Mouse (Mus musculus) heart, embryonic 10.5 days (tissue): ENCODE results near the gene Gm45234. TPM values are rescaled to one million over a fixed set of nuclear protein-coding genes. Genes with fewer than 3 reads are reported as not detected.
A peak's percentile ranks its signal among the peaks of the same experiment; 100 is the strongest.

ENCODE experiments used
- DNase-seq: peaks from one replicate; pipeline ENCODE4 v3.0.0-alpha.2; 2017; ENCODE audit warnings: low spot score
- H3K27ac ChIP-seq: fragments of 300-500 bp; sonication (generic); 2 replicates; pipeline ENCODE4 v1.5.1; 2016; ENCODE audit warnings: mild to moderate bottlenecking
- H3K27me3 ChIP-seq: fragments of 300-500 bp; sonication (generic); 2 replicates; pipeline ENCODE4 v1.6.1; 2016; ENCODE audit warnings: mild to moderate bottlenecking; ENCODE audit not compliant: poor library complexity, insufficient read depth, severe bottlenecking
- H3K36me3 ChIP-seq: fragments of 300-500 bp; sonication (generic); 2 replicates; pipeline ENCODE4 v1.6.1; 2016; ENCODE audit warnings: mild to moderate bottlenecking, moderate library complexity
- H3K4me1 ChIP-seq: fragments of 300-500 bp; sonication (generic); 2 replicates; pipeline ENCODE4 v1.6.1; 2016; ENCODE audit warnings: mild to moderate bottlenecking
- H3K4me3 ChIP-seq: fragments of 300-500 bp; sonication (generic); 2 replicates; pipeline ENCODE4 v1.5.1; 2016; ENCODE audit warnings: mild to moderate bottlenecking, moderate library complexity
- H3K9me3 ChIP-seq: fragments of 300-500 bp; sonication (generic); 2 replicates; pipeline ENCODE4 v1.6.1; 2016; ENCODE audit warnings: mild to moderate bottlenecking, moderate library complexity
- WGBS: fragments of 180-500 bp; shearing (Covaris S2); methylation state at CpG from one replicate; pipeline ENCODE4 v1.1.7; 2016; 5-methylcytosine and 5-hydroxymethylcytosine counted together
- polyA plus RNA-seq: library from polyadenylated mRNA; unstranded; fragments of >200 nt; fragmentation: Nextera tagmentation; extraction: Ambion mirVana; gene quantifications from 2 replicates; pipeline ENCODE4 v1.2.1, GENCODE M21; 2016

Gm45234 gene
- polyA plus RNA-seq, 1 experiment from 2014 or later: not detected

DNA sequence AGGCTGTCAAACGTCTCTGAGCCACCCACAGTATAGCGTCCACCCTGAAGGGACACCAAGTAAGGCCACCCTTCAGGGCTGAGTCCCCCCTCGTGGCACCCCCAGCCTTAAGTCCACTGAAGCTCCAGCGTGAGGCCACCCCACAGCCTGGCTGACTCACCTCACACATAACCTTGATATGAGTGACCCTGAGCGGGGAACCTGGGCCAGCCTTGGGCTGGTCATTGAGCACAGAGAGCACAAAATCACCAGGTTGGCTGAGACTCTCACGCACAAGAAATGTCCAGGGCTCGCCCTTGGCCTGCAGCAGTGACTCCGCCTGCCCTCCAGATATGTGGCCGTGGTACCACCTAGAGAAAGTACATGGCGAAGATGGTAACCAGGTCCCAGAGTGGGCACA lies 27.2 kb downstream of the Gm45234 start:
- Histone ChIP-seq H3K27ac (no peak overlapping the region), H3K36me3 (no peaks in the 10 kb centered on the region), H3K4me1 (peaks cover 14% of the 10 kb centered on the region), H3K4me3 (no peak overlapping the region), H3K27me3 (peaks cover 8% of the 10 kb centered on the region; the same call in 1 of the 2 replicates), H3K9me3 (no peaks in the 10 kb centered on the region)
- 84% methylated on average over 10 of the region's 10 CpGs for WGBS
- DNase-seq: no peak

DNA sequence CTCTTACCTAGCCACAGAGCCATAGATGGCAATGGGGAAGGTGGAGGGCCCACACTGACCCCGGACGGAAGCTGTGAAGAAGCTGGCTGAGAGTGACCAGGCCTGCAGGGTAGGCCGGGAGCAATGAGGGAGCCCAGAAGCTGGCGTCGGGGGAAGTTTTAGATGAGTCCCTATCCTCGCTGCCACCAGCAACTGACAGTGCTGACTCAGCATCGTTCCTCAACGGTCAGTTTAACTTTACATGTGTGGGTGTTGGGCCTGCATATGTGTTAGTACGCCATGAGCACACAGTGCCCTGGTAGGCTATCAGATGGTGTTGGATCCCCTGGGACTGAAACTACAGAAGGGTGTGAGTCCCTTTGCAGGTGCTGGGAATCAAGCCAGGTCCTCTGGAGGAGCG lies 31.3 kb downstream of the Gm45234 start:
- H3K27ac ChIP-seq: no peak overlapping the region
- no peaks in the 10 kb centered on the region for H3K9me3 ChIP-seq
- H3K36me3 ChIP-seq: no peaks in the 10 kb centered on the region
- H3K4me3 ChIP-seq: no peak overlapping the region
- DNase-seq: no peak
- peaks cover 17% of the 10 kb centered on the region for H3K4me1 ChIP-seq
- H3K27me3 ChIP-seq: no peaks in the 10 kb centered on the region
- WGBS: 85% methylated on average over 10 of the region's 10 CpGs

DNA sequence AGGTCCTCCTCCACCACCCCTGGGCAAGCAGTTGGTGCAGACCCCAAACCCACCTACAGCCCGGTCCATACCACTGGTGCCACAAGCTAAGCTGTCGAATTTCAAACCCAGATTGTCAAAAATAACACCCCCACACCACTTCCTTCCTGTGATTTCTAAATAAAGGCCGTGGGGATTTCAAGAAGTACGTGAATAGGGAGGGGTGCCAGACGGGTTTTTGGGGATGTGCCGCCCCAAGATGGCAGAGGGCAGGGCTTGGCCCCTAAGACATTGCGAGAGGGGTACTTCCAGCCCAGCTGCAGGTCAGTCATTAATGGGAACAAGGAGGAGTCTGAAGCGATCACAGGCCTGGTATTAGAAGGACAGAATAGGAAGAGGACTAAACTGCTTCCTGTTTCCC lies 32.3 kb downstream of the Gm45234 start:
- 80% methylated on average over 8 of the region's 8 CpGs for WGBS
- no peaks in the 10 kb centered on the region for H3K9me3 ChIP-seq
- H3K4me3 ChIP-seq: no peak overlapping the region
- no peaks in the 10 kb centered on the region for H3K36me3 ChIP-seq
- DNase-seq: no peak
- no peaks in the 10 kb centered on the region for H3K27me3 ChIP-seq
- peaks cover 26% of the 10 kb centered on the region for H3K4me1 ChIP-seq
- H3K27ac ChIP-seq: no peak overlapping the region

DNA sequence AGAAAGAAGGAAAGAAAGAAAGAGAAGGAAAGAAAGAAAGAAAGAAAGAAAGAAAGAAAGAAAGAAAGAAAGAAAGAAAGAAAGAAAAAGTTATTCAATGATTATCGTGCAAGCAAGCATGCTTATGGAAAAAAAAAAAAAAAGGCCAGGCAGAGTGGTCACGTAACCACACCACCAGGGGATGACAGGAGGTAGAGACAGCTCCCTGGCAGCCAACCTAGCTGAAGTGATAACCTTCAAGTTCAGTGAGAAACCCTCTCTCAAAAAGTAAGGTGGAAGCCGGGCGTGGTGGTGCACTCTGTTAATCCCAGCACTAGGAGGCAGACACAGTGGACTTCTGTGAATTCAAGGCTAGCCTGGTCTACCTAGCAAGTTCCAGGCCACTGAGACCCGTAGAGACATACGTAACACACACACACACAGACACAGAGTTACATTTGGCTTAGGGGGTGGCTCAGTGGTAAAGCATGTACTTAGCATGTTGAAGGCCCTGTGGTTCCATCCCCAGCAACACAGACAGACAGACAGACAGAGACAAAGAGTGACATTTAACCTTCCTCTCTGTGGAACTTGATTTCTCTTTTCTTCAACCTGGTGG lies 32.8 kb downstream of the Gm45234 start:
- no peak overlapping the region for H3K4me3 ChIP-seq
- no peak for DNase-seq
- H3K36me3 ChIP-seq: no peaks in the 10 kb centered on the region
- H3K27me3 ChIP-seq: no peaks in the 10 kb centered on the region
- 77% methylated on average over 6 of the region's 6 CpGs for WGBS
- H3K4me1 ChIP-seq: peaks cover 31% of the 10 kb centered on the region
- H3K27ac ChIP-seq: no peak overlapping the region
- H3K9me3 ChIP-seq: no peaks in the 10 kb centered on the region

DNA sequence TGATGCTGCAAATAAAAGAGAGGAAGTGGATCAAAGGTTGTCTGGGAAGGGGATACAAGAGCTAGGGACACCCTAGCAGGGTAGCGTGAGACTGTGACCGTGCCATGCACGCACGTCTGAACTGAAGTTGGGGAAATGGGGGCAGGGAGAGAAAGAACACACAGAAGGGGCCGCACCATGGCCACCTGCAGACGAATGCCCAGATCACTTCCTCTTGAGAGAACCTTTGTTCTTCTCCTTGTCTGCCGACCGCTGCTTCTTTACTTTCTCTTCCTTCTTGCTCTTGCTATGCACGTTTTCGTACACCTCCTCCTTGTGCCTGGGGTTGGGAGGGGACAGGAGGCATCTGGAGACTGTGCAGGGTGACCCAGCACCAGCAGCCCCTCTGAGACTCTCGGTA lies 34.9 kb downstream of the Gm45234 start:
- peak overlapping the region; percentile 10; the same call in 1 of the 2 replicates for H3K27ac ChIP-seq
- no peaks in the 10 kb centered on the region for H3K9me3 ChIP-seq
- no peaks in the 10 kb centered on the region for H3K27me3 ChIP-seq
- H3K4me3 ChIP-seq: no peak overlapping the region
- no peak for DNase-seq
- H3K4me1 ChIP-seq: peaks cover 35% of the 10 kb centered on the region
- WGBS: 75% methylated on average over 11 of the region's 11 CpGs
- peaks cover 21% of the 10 kb centered on the region for H3K36me3 ChIP-seq

DNA sequence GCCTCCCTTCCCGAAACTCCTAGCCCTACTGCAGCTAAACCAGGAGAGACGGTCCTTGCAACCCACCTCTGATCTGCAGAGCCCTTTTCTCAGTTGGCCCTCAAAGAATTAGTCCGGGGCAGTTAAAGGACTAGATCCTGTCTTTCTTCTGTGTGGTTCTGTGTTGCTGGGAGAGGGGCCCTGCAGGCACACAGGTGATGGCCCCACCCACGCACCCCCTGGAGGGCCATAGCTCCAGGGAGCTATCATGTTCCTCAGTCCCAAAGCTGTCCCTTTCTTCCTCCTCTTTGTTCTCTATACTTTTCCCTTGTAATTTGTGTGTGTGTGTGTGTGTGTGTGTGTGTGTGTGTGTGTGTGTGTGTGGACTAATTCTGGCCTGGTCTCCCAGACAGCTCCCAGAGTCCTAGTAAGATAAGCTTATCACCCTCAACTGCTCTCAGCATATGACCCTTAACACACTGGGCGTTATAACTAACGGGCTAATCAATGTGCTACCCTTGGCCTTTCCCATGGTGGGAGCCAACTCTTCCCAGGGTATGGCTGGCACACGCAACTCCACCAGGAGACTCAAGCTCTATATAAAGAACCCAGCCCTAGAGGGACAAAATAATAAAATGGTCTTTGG lies 36.4 kb downstream of the Gm45234 start:
- 52% methylated on average over 7 of the region's 7 CpGs for WGBS
- Histone ChIP-seq H3K27ac (peak overlapping the region; percentile 78), H3K27me3 (no peaks in the 10 kb centered on the region), H3K4me3 (no peak overlapping the region; the same call in 1 of the 2 replicates), H3K36me3 (peaks cover 35% of the 10 kb centered on the region), H3K4me1 (peaks cover 35% of the 10 kb centered on the region), H3K9me3 (no peaks in the 10 kb centered on the region)
- DNase-seq: no peak

DNA sequence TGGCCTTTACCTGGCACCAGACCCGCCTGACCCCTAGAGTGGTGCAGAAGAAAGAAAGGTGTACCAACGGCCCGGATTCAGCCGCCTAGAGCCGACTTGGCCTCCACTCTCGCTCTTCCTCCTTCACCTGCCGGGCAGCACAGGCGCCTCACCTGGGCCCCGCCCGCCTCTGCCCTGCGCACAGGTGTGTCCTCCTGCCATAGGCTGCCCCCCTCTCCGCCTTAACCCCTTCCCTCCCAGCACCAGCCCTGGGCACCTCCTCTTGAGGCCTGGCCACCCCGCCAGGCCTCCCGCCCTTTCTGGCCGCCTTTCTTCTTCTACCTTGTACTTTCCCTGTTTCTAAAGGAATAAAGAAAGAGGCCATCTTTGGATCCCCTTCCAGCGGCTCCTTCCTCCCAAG lies 37.1 kb downstream of the Gm45234 start:
- WGBS: 58% methylated on average over 16 of the region's 16 CpGs
- Histone ChIP-seq H3K27me3 (no peaks in the 10 kb centered on the region), H3K9me3 (no peaks in the 10 kb centered on the region), H3K27ac (peak overlapping the region; percentile 78), H3K4me1 (peaks cover 41% of the 10 kb centered on the region), H3K36me3 (peaks cover 43% of the 10 kb centered on the region), H3K4me3 (peak overlapping the region; percentile 28)
- DNase-seq: no peak

DNA sequence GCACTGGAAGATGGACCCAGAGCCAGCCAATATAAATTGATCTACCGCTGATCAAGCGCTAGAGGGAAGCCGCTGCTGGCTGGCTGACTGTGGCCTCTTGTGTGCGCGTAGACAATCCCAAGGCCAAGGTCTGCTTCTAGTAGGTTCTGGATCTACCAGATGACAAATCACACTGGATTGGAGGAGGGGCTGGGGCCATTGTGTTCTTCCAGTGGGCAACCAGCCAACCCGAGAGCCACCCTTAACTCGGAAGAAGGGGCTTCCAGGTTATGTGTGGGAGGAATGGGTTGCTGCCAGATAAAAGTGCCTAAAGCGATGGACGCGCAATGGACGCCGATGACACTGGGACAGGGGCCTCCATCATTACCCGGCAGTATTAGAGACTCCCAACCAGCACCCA lies 37.9 kb downstream of the Gm45234 start:
- no peak for DNase-seq
- no peaks in the 10 kb centered on the region for H3K27me3 ChIP-seq
- peaks cover 48% of the 10 kb centered on the region for H3K4me1 ChIP-seq
- WGBS: 67% methylated on average over 13 of the region's 13 CpGs
- peak overlapping the region; percentile 28 for H3K4me3 ChIP-seq
- peaks cover 43% of the 10 kb centered on the region for H3K36me3 ChIP-seq
- H3K9me3 ChIP-seq: no peaks in the 10 kb centered on the region
- H3K27ac ChIP-seq: peak overlapping the region; percentile 78; the same call in 1 of the 2 replicates

DNA sequence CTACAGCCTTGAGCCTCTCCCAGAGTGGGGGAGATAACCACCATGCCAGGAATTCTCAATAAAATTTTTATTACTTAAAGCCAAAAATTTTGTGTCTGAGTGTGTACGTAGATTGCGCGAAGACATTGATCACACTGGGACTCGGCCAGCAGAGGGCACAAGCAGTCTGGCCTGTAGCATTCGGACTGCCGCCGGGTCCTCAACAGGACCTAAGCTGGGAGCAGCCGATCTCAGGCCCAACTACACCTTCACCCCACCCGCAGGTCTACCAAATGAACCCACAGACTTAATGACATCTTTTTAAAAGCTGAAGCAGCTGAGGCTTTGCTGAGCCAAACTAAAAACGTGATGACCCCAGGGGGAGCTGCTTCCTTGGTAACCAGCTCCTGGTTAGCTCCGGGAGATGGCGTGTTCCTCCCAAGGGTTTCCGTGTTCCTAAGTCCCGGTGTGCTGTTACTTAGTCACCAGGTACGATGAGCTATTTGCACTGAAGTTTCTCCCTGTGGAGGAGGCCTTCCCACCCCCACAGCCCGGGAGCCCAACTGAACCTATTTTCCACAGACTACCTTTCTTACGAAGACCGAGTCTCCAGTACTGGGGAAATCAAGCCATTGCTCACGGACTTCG lies 38.8 kb downstream of the Gm45234 start:
- 69% methylated on average over 20 of the region's 20 CpGs for WGBS
- Histone ChIP-seq H3K4me3 (no peak overlapping the region), H3K27ac (no peak overlapping the region)

DNA sequence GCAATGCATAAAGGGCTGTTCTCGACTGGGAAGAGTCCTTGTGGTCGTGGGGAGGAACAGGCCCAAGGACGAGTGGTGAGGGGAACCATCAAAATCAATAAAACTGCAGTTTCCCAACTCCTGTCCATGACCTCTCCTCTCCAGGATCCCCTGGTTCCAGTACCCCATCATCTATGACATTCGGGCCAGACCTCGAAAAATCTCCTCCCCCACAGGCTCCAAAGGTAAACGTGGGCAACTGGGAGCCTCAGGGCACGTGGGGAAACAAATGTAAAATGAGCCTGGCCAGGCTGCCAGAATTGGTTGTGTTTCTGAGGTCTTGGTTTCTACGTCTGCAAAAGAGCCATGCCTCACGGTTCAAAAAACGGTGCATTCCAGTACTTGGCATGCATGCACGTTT lies 42.9 kb downstream of the Gm45234 start:
- Histone ChIP-seq H3K36me3 (peaks cover 68% of the 10 kb centered on the region), H3K4me1 (peaks cover 27% of the 10 kb centered on the region), H3K9me3 (no peaks in the 10 kb centered on the region), H3K27me3 (no peaks in the 10 kb centered on the region), H3K27ac (peak overlapping the region; percentile 96), H3K4me3 (peak overlapping the region; percentile 97)
- no peak for DNase-seq
- 17% methylated on average over 11 of the region's 11 CpGs for WGBS

More for the DNA sequence above, 38.8 kb downstream of the Gm45234 start:
- no peaks in the 10 kb centered on the region for H3K27me3 ChIP-seq
- peaks cover 43% of the 10 kb centered on the region for H3K36me3 ChIP-seq
- no peaks in the 10 kb centered on the region for H3K9me3 ChIP-seq
- peaks cover 50% of the 10 kb centered on the region for H3K4me1 ChIP-seq
- no peak for DNase-seq

DNA sequence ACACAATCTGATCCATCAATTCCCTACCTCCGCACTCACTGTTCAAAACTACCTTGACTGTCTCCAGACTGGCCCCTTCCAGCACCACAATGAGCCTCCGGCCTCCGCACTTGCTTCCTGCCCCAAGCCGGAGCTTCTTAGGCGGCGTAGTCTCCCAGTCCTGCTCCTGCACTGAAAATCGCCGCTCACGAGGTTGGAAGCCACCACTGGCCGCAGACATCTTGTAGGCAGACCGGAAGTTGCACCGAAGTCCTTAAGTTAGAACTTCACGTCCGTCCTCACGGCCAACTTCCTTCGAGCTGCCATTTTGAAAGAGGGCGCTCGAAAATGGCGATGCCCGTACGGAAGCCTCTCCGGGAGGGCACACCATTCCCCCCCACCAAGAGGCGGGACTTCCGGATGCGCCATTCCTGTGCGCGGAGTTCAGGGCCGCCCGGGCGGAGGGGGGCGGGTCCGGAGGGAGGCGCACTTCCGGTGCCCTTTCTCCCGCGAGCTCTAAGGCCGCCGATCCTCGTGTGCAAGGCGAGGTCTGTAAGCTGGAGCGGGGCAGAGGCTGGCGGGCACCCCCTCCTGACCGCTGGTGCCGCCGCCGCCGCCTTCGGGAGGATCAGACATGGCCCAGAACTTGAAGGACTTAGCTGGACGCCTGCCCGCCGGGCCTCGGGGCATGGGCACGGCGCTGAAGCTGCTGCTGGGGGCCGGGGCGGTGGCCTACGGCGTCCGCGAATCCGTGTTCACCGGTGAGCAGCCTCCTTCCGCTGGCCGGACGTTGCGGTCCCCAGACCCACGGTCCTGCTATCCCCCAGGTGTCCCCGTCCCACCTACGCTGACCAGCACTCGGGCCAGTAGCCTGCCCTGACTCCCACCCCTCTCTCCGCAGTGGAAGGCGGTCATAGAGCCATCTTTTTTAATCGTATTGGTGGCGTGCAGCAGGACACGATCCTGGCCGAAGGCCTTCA lies 43.7 kb downstream of the Gm45234 start, which contains the start of the genes Emg1 and Phb2:
TSS of gene Emg1 (minus strand) at position 355 of the 959 bp plus-strand sequence.
TSS of gene Phb2 (plus strand) at position 513 of the 959 bp plus-strand sequence.
- H3K4me1 ChIP-seq: peaks cover 23% of the 10 kb centered on the region
- H3K4me3 ChIP-seq: peak within 1 kb of the TSS; percentile 97
- no peaks in the 10 kb centered on the region for H3K27me3 ChIP-seq
- DNase-seq: peak; percentile 99
- WGBS: under 1% methylated on average over 76 of the region's 76 CpGs
- peak within 1 kb of the TSS; percentile 96 for H3K27ac ChIP-seq
- H3K36me3 ChIP-seq: peaks cover 66% of the 10 kb centered on the region
- H3K9me3 ChIP-seq: no peaks in the 10 kb centered on the region

DNA sequence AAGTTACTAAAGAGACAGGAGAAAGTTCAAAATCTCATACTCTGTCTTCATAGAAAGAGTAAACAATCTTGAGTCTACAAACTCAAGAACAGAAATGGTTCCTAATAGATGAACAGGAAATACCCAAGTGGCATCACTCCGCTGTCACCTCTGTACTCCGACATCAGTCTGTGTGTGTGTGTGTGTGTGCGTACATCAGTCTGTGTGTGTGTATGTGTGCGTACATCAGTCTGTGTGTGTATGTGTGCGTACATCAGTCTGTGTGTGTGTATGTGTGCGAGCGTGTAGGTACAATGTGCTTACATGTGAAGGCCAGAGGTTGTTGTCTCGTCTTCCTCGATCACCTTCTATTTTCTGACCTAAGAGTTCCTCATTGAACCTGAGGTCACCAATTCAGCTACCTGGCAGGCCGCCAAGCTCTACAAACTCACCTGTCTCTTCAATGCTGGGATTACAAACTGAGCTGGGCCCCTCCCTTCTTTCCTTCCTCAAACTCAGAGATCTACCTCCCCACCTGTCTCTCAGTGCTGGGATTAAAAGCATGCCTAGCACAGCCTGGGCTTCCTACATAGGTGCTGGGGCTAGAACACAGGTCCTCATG lies 47.4 kb downstream of the Gm45234 start:
- 93% methylated on average over 10 of the region's 10 CpGs for WGBS
- no peak overlapping the region for H3K4me3 ChIP-seq
- no peaks in the 10 kb centered on the region for H3K27me3 ChIP-seq
- H3K27ac ChIP-seq: no peak overlapping the region
- H3K9me3 ChIP-seq: no peaks in the 10 kb centered on the region
- H3K36me3 ChIP-seq: peaks cover 64% of the 10 kb centered on the region
- DNase-seq: no peak
- H3K4me1 ChIP-seq: peaks cover 14% of the 10 kb centered on the region
